Mouse (Mus musculus) ES-E14 (cell line): Measurements from ENCODE around the gene Selenop. TPM values are rescaled to one million over a fixed set of nuclear protein-coding genes. Genes with fewer than 3 reads are reported as not detected.

Source experiments
- DNase-seq: peaks from one replicate; pipeline ENCODE4 v3.0.0-alpha.2; 2013; ENCODE audit warnings: low read depth, low spot score
- H3K27ac ChIP-seq: 2 replicates; pipeline ENCODE4 v1.5.1; 2012; ENCODE audit warnings: low read depth, mild to moderate bottlenecking, low read length, moderate library complexity, mixed read lengths; ENCODE audit not compliant: poor library complexity, insufficient read depth, severe bottlenecking
- H3K36me3 ChIP-seq: 2 replicates; pipeline ENCODE4 v1.6.1; 2012; ENCODE audit warnings: mild to moderate bottlenecking, low read length, moderate library complexity, mixed read lengths; ENCODE audit not compliant: control insufficient read depth, poor library complexity, insufficient read depth, severe bottlenecking
- H3K4me1 ChIP-seq, 2 experiments: fragments of 150-350 bp in 1 of 2; sonication (generic) in 1 of 2; 2 replicates each; pipeline ENCODE4 v1.6.1; 2012; ENCODE audit warnings: low read length in 2 of 2, mild to moderate bottlenecking in 1 of 2, mixed read lengths in 1 of 2; ENCODE audit not compliant: control insufficient read depth in 2 of 2, insufficient read depth in 2 of 2, poor library complexity in 1 of 2
- H3K4me3 ChIP-seq, 2 experiments: fragments of 150-350 bp in 1 of 2; sonication (generic) in 1 of 2; 2 replicates each; pipeline ENCODE4 v1.5.1; 2012; ENCODE audit warnings: low read length in 2 of 2, low read depth in 1 of 2, mild to moderate bottlenecking in 1 of 2, mixed read lengths in 1 of 2; ENCODE audit not compliant: insufficient read depth in 1 of 2, poor library complexity in 1 of 2, severe bottlenecking in 1 of 2
- H3K9ac ChIP-seq: 2 replicates; pipeline ENCODE4 v1.6.1; 2012; ENCODE audit warnings: low read depth, mild to moderate bottlenecking, low read length, mixed read lengths; ENCODE audit not compliant: poor library complexity, insufficient read depth, severe bottlenecking
- H3K9me3 ChIP-seq: fragments of 150-350 bp; sonication (generic); 2 replicates; pipeline ENCODE4 v1.6.1; 2012; ENCODE audit warnings: low read depth, mild to moderate bottlenecking, low read length; ENCODE audit not compliant: control insufficient read depth, insufficient read depth
- CHD2 ChIP-seq: IDR thresholded peaks from 2 replicates; pipeline ENCODE4 v1.6.1; 2014; ENCODE audit warnings: mild to moderate bottlenecking, low read depth, low read length, inconsistent platforms
- HCFC1 ChIP-seq: IDR thresholded peaks from 2 replicates; pipeline ENCODE4 v1.6.1; 2012; ENCODE audit warnings: low read length, inconsistent platforms, borderline replicate concordance; ENCODE audit not compliant: insufficient read depth
- MAFK ChIP-seq: IDR thresholded peaks from 2 replicates; pipeline ENCODE4 v1.6.1; 2014; ENCODE audit warnings: mild to moderate bottlenecking, low read depth, low read length, inconsistent platforms; ENCODE audit not compliant: insufficient read depth
- ZC3H11A ChIP-seq: IDR thresholded peaks from 2 replicates; pipeline ENCODE4 v1.6.1; 2012; ENCODE audit warnings: low read depth, mild to moderate bottlenecking, inconsistent platforms, low read length, borderline replicate concordance
- ZNF384 ChIP-seq: IDR thresholded peaks from 2 replicates; pipeline ENCODE4 v1.6.1; 2012; ENCODE audit warnings: low read depth, low read length, inconsistent platforms
- in situ Hi-C, 2 experiments: fragments of 600-800 bp; cut with MboI; formaldehyde crosslinking; loops; one replicate each; pipeline ENCODE4 v1.15.1; 2025; ENCODE audit warnings: low sequenced_read_pairs in 2 of 2, inconsistent platforms in 1 of 2; ENCODE audit not compliant: unreplicated experiment in 2 of 2
- total RNA-seq: library from RNA; depleted of rRNA; stranded (reverse); fragments of 300-350 nt; gene quantifications from 2 replicates; pipeline ENCODE4 v1.2.3, GENCODE M21; 2012

Selenop gene
- total RNA-seq, 1 experiment = 16.5 TPM

DNA sequence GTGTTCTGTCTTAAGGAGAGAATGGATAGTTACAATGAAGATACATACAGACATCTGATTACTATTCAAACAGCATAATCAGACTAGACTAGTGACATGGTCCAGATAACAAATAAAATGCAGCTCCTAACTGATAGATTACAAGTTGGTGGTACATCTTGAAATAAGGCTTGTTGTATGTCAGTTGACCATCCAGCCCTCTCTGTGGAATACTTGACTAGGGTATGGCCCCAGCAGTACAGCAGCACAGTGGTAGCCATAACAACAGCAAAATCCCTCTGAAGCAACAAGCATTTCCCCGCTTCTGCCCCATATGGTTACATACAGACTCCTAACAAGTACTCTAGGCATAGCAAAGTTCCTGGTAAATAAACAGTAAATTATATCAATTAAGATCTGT is 13.4 kb downstream of the Selenop start:
- DNase-seq = no peak
- in situ Hi-C loops = no loop called here
- H3K9me3 ChIP-seq = no peaks in the 10 kb centered on the region
- no peak overlapping the region for H3K9ac ChIP-seq
- H3K4me3 ChIP-seq = no peak overlapping the region
- H3K27ac ChIP-seq = no peak overlapping the region
- H3K36me3 ChIP-seq = no peaks in the 10 kb centered on the region
- TF ChIP-seq HCFC1 (no peak), ZC3H11A (no peak)
- no peaks in the 10 kb centered on the region for H3K4me1 ChIP-seq

DNA sequence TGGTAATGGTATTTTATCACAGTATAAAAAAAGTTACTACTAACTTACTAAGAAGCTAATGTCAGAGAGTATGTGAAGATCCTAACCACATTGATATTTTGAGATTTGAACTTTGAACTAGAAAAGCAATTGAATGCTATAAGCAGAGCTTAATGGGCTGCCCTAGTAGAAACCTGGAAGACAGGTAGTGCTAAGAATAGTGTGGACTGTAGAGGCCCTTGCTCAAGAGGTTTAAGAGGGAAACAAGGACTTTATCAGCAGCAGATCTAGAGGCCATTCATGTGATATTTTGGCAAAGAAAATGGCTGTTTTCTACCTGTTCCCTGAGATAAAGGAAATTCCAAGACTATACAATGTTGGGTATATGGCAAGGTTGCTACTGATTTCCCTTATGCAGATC is 17.7 kb downstream of the Selenop start:
- TF ChIP-seq MAFK = no peak
- no peak for TF ChIP-seq CHD2
- Histone ChIP-seq H3K4me1 (no peaks in the 10 kb centered on the region), H3K9ac (no peak overlapping the region), H3K36me3 (no peaks in the 10 kb centered on the region), H3K9me3 (no peaks in the 10 kb centered on the region), H3K4me3 (no peak overlapping the region), H3K27ac (no peak overlapping the region)
- in situ Hi-C loops = no loop called here
- no peak for DNase-seq

DNA sequence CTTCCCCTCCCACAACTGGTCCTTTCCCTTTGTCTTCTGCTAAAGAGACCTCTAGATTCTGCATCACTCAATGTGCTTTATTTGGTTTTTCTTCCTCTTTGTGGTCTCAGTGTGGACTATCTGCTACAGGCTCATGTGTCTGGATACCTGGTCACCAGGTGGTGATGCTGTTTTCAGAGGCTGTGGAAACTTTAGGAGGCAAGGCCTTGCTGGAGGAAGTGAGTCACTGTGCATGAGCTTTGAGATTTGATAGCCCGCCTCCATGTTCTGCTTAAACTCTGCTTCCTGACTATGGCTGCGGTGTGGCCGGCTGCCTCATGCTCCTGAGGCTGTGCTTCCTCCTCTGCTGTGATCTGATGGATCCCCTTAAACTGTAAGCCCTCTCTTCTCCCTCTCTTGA is 22.1 kb downstream of the Selenop start:
- TF ChIP-seq MAFK = no peak
- TF ChIP-seq ZNF384 = no peak
- no peak for TF ChIP-seq HCFC1
- no peak for TF ChIP-seq CHD2
- no peak for TF ChIP-seq ZC3H11A
- Histone ChIP-seq H3K4me1 (no peaks in the 10 kb centered on the region), H3K9me3 (no peaks in the 10 kb centered on the region), H3K9ac (no peak overlapping the region), H3K4me3 (no peak overlapping the region), H3K27ac (no peak overlapping the region), H3K36me3 (no peaks in the 10 kb centered on the region)
- DNase-seq = no peak
- in situ Hi-C loops = no loop called here

DNA sequence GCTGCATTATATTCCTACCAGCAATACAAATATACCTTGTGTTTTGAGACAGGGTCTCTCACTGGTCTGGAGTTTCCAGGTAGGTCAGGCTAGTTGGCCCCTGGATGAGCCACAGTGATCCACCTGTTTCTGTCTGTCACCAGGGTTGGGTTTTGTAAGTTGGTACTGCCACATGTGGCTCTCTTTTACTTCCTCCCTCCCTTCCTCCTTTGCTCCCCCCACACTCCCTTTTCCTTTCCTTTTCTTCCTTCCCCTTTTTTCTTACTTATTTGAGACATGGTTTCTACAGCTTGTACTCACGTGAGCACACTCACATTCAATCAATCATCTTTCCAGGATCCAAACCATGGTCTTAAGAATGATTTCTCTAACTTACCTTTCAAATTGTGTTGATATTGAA is 25.1 kb downstream of the Selenop start:
- in situ Hi-C loops = no loop called here
- Histone ChIP-seq H3K9ac (no peak overlapping the region), H3K27ac (no peak overlapping the region), H3K4me3 (no peak overlapping the region), H3K4me1 (no peaks in the 10 kb centered on the region), H3K9me3 (no peaks in the 10 kb centered on the region), H3K36me3 (no peaks in the 10 kb centered on the region)
- no peak for TF ChIP-seq ZNF384
- TF ChIP-seq MAFK = no peak
- TF ChIP-seq CHD2 = no peak
- TF ChIP-seq HCFC1 = no peak
- no peak for TF ChIP-seq ZC3H11A
- no peak for DNase-seq

DNA sequence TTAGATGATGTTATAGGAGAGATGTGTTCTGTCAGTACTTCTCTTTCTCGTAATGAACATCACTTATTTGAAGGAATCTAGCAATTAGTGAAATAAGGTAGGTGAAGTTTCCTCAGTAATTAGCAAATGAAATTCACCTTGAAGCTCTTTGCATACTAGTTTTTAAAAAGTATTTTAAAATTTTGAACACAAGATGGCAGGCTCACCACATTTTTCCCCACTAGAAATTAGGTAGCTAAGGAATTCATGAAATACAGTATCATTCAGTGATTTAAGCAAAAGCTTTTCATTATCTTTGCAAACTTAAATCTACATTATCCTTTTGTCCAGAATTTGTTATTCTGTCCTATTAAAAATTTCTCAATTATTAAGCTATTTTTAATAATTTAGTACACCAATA is 27.6 kb downstream of the Selenop start:
- in situ Hi-C loops = no loop called here
- DNase-seq = no peak

More for the DNA sequence above, 27.6 kb downstream of the Selenop start:
- TF ChIP-seq MAFK = no peak
- TF ChIP-seq ZNF384 = no peak
- TF ChIP-seq ZC3H11A = no peak
- no peak for TF ChIP-seq CHD2
- TF ChIP-seq HCFC1 = no peak
- Histone ChIP-seq H3K36me3 (no peaks in the 10 kb centered on the region), H3K4me1 (no peaks in the 10 kb centered on the region), H3K9ac (no peak overlapping the region), H3K9me3 (no peaks in the 10 kb centered on the region), H3K27ac (no peak overlapping the region), H3K4me3 (no peak overlapping the region)
